Mouse (Mus musculus) lung, postnatal 0 days (tissue): ENCODE measurements at regions not wholly inside any gene's neighbourhood (a gene's known extent, or its start where the extent isn't known, plus 50 kb on each side); places are given as distances from the start of the nearest gene placed in this dataset.

ENCODE experiments used
- CTCF ChIP-seq: IDR thresholded peaks from 2 replicates; pipeline ENCODE4 v1.5.1; 2016; ENCODE audit warnings: antibody characterized with exemption, mild to moderate bottlenecking
- EP300 ChIP-seq: IDR thresholded peaks from 2 replicates; pipeline ENCODE4 v1.6.1; 2016; ENCODE audit warnings: antibody characterized with exemption, mild to moderate bottlenecking, control low read depth

DNA sequence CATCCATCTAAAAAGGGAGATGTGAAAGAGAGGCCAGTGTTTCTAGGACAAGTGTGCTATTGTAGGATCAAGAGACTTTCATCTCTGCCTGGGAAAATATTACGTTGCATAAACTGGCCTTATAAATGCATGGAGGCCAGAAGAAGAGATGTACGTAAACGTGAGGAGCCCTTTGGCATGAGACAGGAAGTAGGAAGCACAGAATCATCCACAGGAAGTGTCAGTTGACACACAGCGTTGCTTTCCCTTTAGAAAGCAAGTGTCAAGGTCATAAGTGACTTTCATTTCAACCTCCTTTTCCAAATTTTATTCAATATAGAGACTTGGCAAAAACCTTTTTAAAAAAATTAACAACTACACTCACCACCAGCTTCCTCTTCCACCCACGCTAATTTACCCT lies 175.2 kb downstream of the Klf7 start:
- no peak for TF ChIP-seq CTCF
- no peak for TF ChIP-seq EP300
